Comparison of ENCODE assay signal across 9 mouse cellular contexts in genomic region chr19:47049840-47050239, GRCm38 (mm10). TPM values are rescaled to one million over a fixed set of nuclear protein-coding genes. Genes with fewer than 3 reads are reported as not detected.
A peak's percentile ranks its signal among the peaks of the same experiment; 100 is the strongest.
DNase-seq lines count a peak whose midpoint lies in the region; ATAC-seq and TF ChIP-seq lines count a peak whose summit lies in the region.
"Had no signal": no experiment of that assay in that cellular context is flagged by ENCODE, and none has a peak within 500 bp of the region (broad histone marks: within the 10 kb centered on the region; RNA-seq: fewer than 3 reads in every experiment).

No protein-coding gene starts in this region.

- TF ChIP-seq EP300 in CH12.LX (IDR thresholded peaks at IDR 0.05; ENCODE audit: low read length), result no peak
- TF ChIP-seq EP300 in liver, embryonic 14.5 days (IDR thresholded peaks at IDR 0.05; ENCODE audit: low read depth), result no peak

- no peaks in the 10 kb centered on the region for H3K9me3 ChIP-seq in heart, embryonic 12.5 days (replicated peaks)
- no peaks in the 10 kb centered on the region for H3K9me3 ChIP-seq in CH12.LX (replicated peaks; ENCODE audit: low read length)
- no peaks in the 10 kb centered on the region for H3K9me3 ChIP-seq in forebrain, embryonic 12.5 days
- H3K9me3 ChIP-seq in liver, embryonic 14.5 days (ENCODE audit: control insufficient read depth, low read length), result no peaks in the 10 kb centered on the region

- dilution Hi-C loops in CH12.LX (cut with MboI; ENCODE audit: extremely low pct_ligation_motif_present, extremely low pct_unique_long_range_greater_than_20kb, low sequenced_read_pairs), result no loop called here

- in situ Hi-C loops in CH12.LX (cut with MboI; ENCODE audit: low pct_ligation_motif_present, low pct_unique_long_range_greater_than_20kb, low sequenced_read_pairs), result no loop called here

- TF ChIP-seq CTCF in CH12.LX (conservative IDR thresholded peaks at IDR 0.05 in 1 of 2, IDR thresholded peaks at IDR 0.05 in 1 of 2; ENCODE audit: low read depth in 2 of 2, low read length in 2 of 2), result no peak
- TF ChIP-seq CTCF in liver, embryonic 14.5 days (IDR thresholded peaks at IDR 0.05; ENCODE audit: low read depth), result no peak

- peak overlapping the region; percentile 82 for H3K4me2 ChIP-seq in heart, embryonic 12.5 days
- peak overlapping the region; percentile 90 for H3K4me2 ChIP-seq in CH12.LX (ENCODE audit: insufficient read depth, low read depth, poor library complexity, severe bottlenecking)
- peak overlapping the region; percentile 64 for H3K4me2 ChIP-seq in forebrain, embryonic 12.5 days
- H3K4me2 ChIP-seq in liver, embryonic 14.5 days (ENCODE audit: low read depth), result peak overlapping the region; percentile 99

- H3K79me2 ChIP-seq in CH12.LX (replicated peaks; ENCODE audit: control insufficient read depth, extremely low read depth, insufficient read depth, poor library complexity, severe bottlenecking), result peaks cover 11% of the 10 kb centered on the region

- H3K36me3 ChIP-seq in heart, embryonic 12.5 days, result peaks cover 20% of the 10 kb centered on the region
- peaks cover 18 to 39% of the 10 kb centered on the region in 2 experiments for H3K36me3 ChIP-seq in CH12.LX (replicated peaks in 1 of 2; ENCODE audit: control insufficient read depth in 1 of 2, insufficient read depth in 1 of 2, low read length in 1 of 2)
- peaks cover 26% of the 10 kb centered on the region for H3K36me3 ChIP-seq in forebrain, embryonic 12.5 days (replicated peaks)
- H3K36me3 ChIP-seq in liver, embryonic 14.5 days (replicated peaks; ENCODE audit: control insufficient read depth, insufficient read depth, low read depth), result peaks cover 5% of the 10 kb centered on the region

- intact Hi-C loops in heart, postnatal 25 days (cut with DNase I), result no loop called here
- intact Hi-C loops in gastrocnemius, postnatal 36 days (cut with DNase I), result no loop called here

- H3K4me3 ChIP-seq in heart, embryonic 12.5 days, result peak overlapping the region; percentile 87
- H3K4me3 ChIP-seq in CH12.LX (replicated peaks in 1 of 3; ENCODE audit: low read depth in 2 of 3, low read length in 2 of 3, poor library complexity in 1 of 3), result peak overlapping the region; percentile 79 to 81 (median 80)
- peak overlapping the region; percentile 83 for H3K4me3 ChIP-seq in forebrain, embryonic 12.5 days (replicated peaks)
- peak overlapping the region; percentile 89 to 95 for H3K4me3 ChIP-seq in liver, embryonic 14.5 days (ENCODE audit: insufficient read depth in 1 of 2, low read depth in 2 of 2, low read length in 2 of 2)

- 5% methylated on average over 7 of the region's 7 CpGs for WGBS in heart, embryonic 12.5 days
- WGBS in forebrain, embryonic 12.5 days, result 11% methylated on average over 7 of the region's 7 CpGs
- 5% methylated on average over 7 of the region's 7 CpGs for WGBS in liver, embryonic 14.5 days (ENCODE audit: insufficient replicate concordance)

- no peaks in the 10 kb centered on the region for H3K27me3 ChIP-seq in heart, embryonic 12.5 days (replicated peaks)
- H3K27me3 ChIP-seq in CH12.LX (replicated peaks), result no peaks in the 10 kb centered on the region
- no peaks in the 10 kb centered on the region for H3K27me3 ChIP-seq in forebrain, embryonic 12.5 days
- H3K27me3 ChIP-seq in liver, embryonic 14.5 days (ENCODE audit: control insufficient read depth, insufficient read depth, low read length), result no peaks in the 10 kb centered on the region

- no peak overlapping the region for H3K27ac ChIP-seq in heart, embryonic 12.5 days (ENCODE audit: poor library complexity, severe bottlenecking)
- no peak overlapping the region for H3K27ac ChIP-seq in CH12.LX (ENCODE audit: insufficient read depth, low read depth)
- peak overlapping the region; percentile 96 for H3K27ac ChIP-seq in forebrain, embryonic 12.5 days
- H3K27ac ChIP-seq in liver, embryonic 14.5 days, result 0 out of 2 replicates have a peak overlapping the region, but pooled peaks have one; percentile 73

- DNase-seq in heart, postnatal 25 days (ENCODE audit: low spot score), result no peak
- no peak for DNase-seq in CH12.LX (ENCODE audit: extremely low read depth)
- no peak for DNase-seq in liver, embryonic 14.5 days (ENCODE audit: low read depth in 3 of 3, low spot score in 3 of 3)
- no peak for DNase-seq in adrenal gland, postnatal 4 days (ENCODE audit: low spot score in 2 of 2)
- DNase-seq in layer of hippocampus, adult 18-20 months (ENCODE audit: low spot score in 2 of 2), result no peak
- no peak for DNase-seq in gastrocnemius, postnatal 36 days

- 0 out of 2 replicates have a peak overlapping the region, but pooled peaks have one; percentile 45 for H3K9ac ChIP-seq in heart, embryonic 12.5 days
- H3K9ac ChIP-seq in CH12.LX (ENCODE audit: insufficient read depth, low read depth), result peak overlapping the region; percentile 96
- H3K9ac ChIP-seq in forebrain, embryonic 12.5 days, result peak overlapping the region; percentile 93
- H3K9ac ChIP-seq in liver, embryonic 14.5 days (replicated peaks), result peak overlapping the region; percentile 84

- ATAC-seq in heart, embryonic 12.5 days (ENCODE audit: insufficient number of reproducible peaks, low FRiP score), result no peak
- 0 out of 2 replicates have a peak, but pooled peaks have one; percentile 46 for ATAC-seq in forebrain, embryonic 12.5 days (ENCODE audit: low FRiP score)
- peak; percentile 29; the same call in 1 of the 2 replicates for ATAC-seq in liver, embryonic 14.5 days (ENCODE audit: insufficient read depth)

- H3K4me1 ChIP-seq in heart, embryonic 12.5 days (replicated peaks), result peaks cover 11% of the 10 kb centered on the region
- H3K4me1 ChIP-seq in CH12.LX (ENCODE audit: control insufficient read depth in 1 of 2, insufficient read depth in 2 of 2), result peaks cover 9 to 27% of the 10 kb centered on the region in 2 experiments
- H3K4me1 ChIP-seq in forebrain, embryonic 12.5 days, result peaks cover 17% of the 10 kb centered on the region
- peaks cover 15% of the 10 kb centered on the region in 2 experiments for H3K4me1 ChIP-seq in liver, embryonic 14.5 days (replicated peaks; ENCODE audit: control insufficient read depth in 2 of 2, insufficient read depth in 2 of 2, low read length in 1 of 2)

- no peak for TF ChIP-seq POLR2A in CH12.LX (IDR thresholded peaks at IDR 0.05; ENCODE audit: low read depth, low read length)

- no peak for TF ChIP-seq RAD21 in CH12.LX (IDR thresholded peaks at IDR 0.05; ENCODE audit: low read depth, low read length)

RNA-seq across cellular contexts. Expression of gene Pcgf6, which starts 0.9 kb away (rescaled TPM):
- 12.9 and 14.5 TPM in 2 replicates for polyA plus RNA-seq in heart, embryonic 12.5 days (2016; fragmentation: Nextera tagmentation; extraction: Ambion mirVana)
- total RNA-seq in heart, postnatal 25 days (2021), result 1 to 10 TPM; 2.8 to 3.2 TPM
- total RNA-seq in CH12.LX (2012; rRNA removed), result 17.3 and 20.1 TPM in 2 replicates
- 43.8 and 48.0 TPM in 2 replicates for total RNA-seq in CH12.LX (2014; rRNA removed)
- polyA plus RNA-seq in CH12.LX (2012; ENCODE audit: insufficient read length, low read depth), result 35.7 and 39.7 TPM in 2 replicates
- 32.6 and 33.4 TPM in 2 replicates for polyA plus RNA-seq in forebrain, embryonic 12.5 days (2016; fragmentation: Nextera tagmentation; extraction: Ambion mirVana)
- polyA plus RNA-seq in liver, embryonic 14.5 days (2012; rRNA removed), result 6.2 and 10.4 TPM in 2 replicates
- polyA plus RNA-seq in liver, embryonic 14.5 days (2014; fragmentation: Nextera tagmentation; extraction: Ambion mirVana), result 7.5 and 9.8 TPM in 2 replicates
- total RNA-seq in adrenal gland, postnatal 4 days (2021), result 10 to 100 TPM; 13.9 to 16.8 TPM
- total RNA-seq in layer of hippocampus, adult 18-20 months (2021), result 10 to 100 TPM; 19.8 to 20.8 TPM
- total RNA-seq in gastrocnemius, postnatal 36 days (2021), result 1 to 10 TPM; 3.4 to 4.1 TPM

RNA-seq across cellular contexts. Expression of gene Taf5, which starts 17.7 kb away (rescaled TPM):
- polyA plus RNA-seq in heart, embryonic 12.5 days (2016; fragmentation: Nextera tagmentation; extraction: Ambion mirVana), result 7.1 and 7.5 TPM in 2 replicates
- total RNA-seq in heart, postnatal 25 days (2021), result 1 to 10 TPM; 2.7 to 3.5 TPM
- 10.0 and 10.4 TPM in 2 replicates for total RNA-seq in CH12.LX (2012; rRNA removed)
- 13.7 and 15.5 TPM in 2 replicates for total RNA-seq in CH12.LX (2014; rRNA removed)
- 8.9 and 10.5 TPM in 2 replicates for polyA plus RNA-seq in CH12.LX (2012; ENCODE audit: insufficient read length, low read depth)
- polyA plus RNA-seq in forebrain, embryonic 12.5 days (2016; fragmentation: Nextera tagmentation; extraction: Ambion mirVana), result 10.7 and 11.4 TPM in 2 replicates
- polyA plus RNA-seq in liver, embryonic 14.5 days (2012; rRNA removed), result 3.1 and 4.7 TPM in 2 replicates
- polyA plus RNA-seq in liver, embryonic 14.5 days (2014; fragmentation: Nextera tagmentation; extraction: Ambion mirVana), result 5.3 and 6.0 TPM in 2 replicates
- 1 to 10 TPM; 5.1 to 5.6 TPM for total RNA-seq in adrenal gland, postnatal 4 days (2021)
- 1 to 10 TPM; 6.9 to 7.0 TPM for total RNA-seq in layer of hippocampus, adult 18-20 months (2021)
- total RNA-seq in gastrocnemius, postnatal 36 days (2021), result 1 to 10 TPM; 2.1 to 2.8 TPM

RNA-seq across cellular contexts. Expression of gene Nt5c2, which starts 34.9 kb away (rescaled TPM):
- 108 and 111 TPM in 2 replicates for polyA plus RNA-seq in heart, embryonic 12.5 days (2016; fragmentation: Nextera tagmentation; extraction: Ambion mirVana)
- 10 to 100 TPM; 65.0 to 71.7 TPM for total RNA-seq in heart, postnatal 25 days (2021)
- 15.1 and 22.5 TPM in 2 replicates for total RNA-seq in CH12.LX (2012; rRNA removed)
- 21.1 and 26.0 TPM in 2 replicates for total RNA-seq in CH12.LX (2014; rRNA removed)
- polyA plus RNA-seq in CH12.LX (2012; ENCODE audit: insufficient read length, low read depth), result 58.8 and 62.9 TPM in 2 replicates
- 74.0 and 76.0 TPM in 2 replicates for polyA plus RNA-seq in forebrain, embryonic 12.5 days (2016; fragmentation: Nextera tagmentation; extraction: Ambion mirVana)
- polyA plus RNA-seq in liver, embryonic 14.5 days (2012; rRNA removed), result 10.7 and 14.9 TPM in 2 replicates
- 45.0 and 52.3 TPM in 2 replicates for polyA plus RNA-seq in liver, embryonic 14.5 days (2014; fragmentation: Nextera tagmentation; extraction: Ambion mirVana)
- 100 to 1,000 TPM; 106 to 107 TPM for total RNA-seq in adrenal gland, postnatal 4 days (2021)
- 10 to 100 TPM; 75.5 to 78.5 TPM for total RNA-seq in layer of hippocampus, adult 18-20 months (2021)
- 10 to 100 TPM in 1 of 2 experiments, 1 to 10 TPM in 1; 6.3 to 10.2 TPM for total RNA-seq in gastrocnemius, postnatal 36 days (2021)

RNA-seq across cellular contexts. Expression of gene Ina, which starts 35.3 kb away (rescaled TPM):
- polyA plus RNA-seq in heart, embryonic 12.5 days (2016; fragmentation: Nextera tagmentation; extraction: Ambion mirVana), result 0.24 and 0.86 TPM in 2 replicates
- total RNA-seq in heart, postnatal 25 days (2021), result not detected
- total RNA-seq in CH12.LX (2012; rRNA removed) (not detected in 2 replicates), CH12.LX (2014; rRNA removed) (not detected in 2 replicates)
- polyA plus RNA-seq in CH12.LX (2012; ENCODE audit: insufficient read length, low read depth), result not detected in 2 replicates
- 204 and 215 TPM in 2 replicates for polyA plus RNA-seq in forebrain, embryonic 12.5 days (2016; fragmentation: Nextera tagmentation; extraction: Ambion mirVana)
- polyA plus RNA-seq in liver, embryonic 14.5 days (2012; rRNA removed), result 0.02 and 0.36 TPM in 2 replicates
- 0.09 TPM in 1 of 2 replicates, not detected in the other for polyA plus RNA-seq in liver, embryonic 14.5 days (2014; fragmentation: Nextera tagmentation; extraction: Ambion mirVana)
- 10 to 100 TPM; 15.5 to 23.5 TPM for total RNA-seq in adrenal gland, postnatal 4 days (2021)
- total RNA-seq in layer of hippocampus, adult 18-20 months (2021), result 100 to 1,000 TPM; 183 to 187 TPM
- total RNA-seq in gastrocnemius, postnatal 36 days (2021), result not detected
- total RNA-seq: gastrocnemius, postnatal 25 days had no signal

RNA-seq across cellular contexts. Expression of gene Usmg5, which starts 40.6 kb away (rescaled TPM):
- 2,494 and 2,546 TPM in 2 replicates for polyA plus RNA-seq in heart, embryonic 12.5 days (2016; fragmentation: Nextera tagmentation; extraction: Ambion mirVana)
- 1,000 to 10,000 TPM; 2,458 to 2,607 TPM for total RNA-seq in heart, postnatal 25 days (2021)
- 226 and 344 TPM in 2 replicates for total RNA-seq in CH12.LX (2012; rRNA removed)
- 500 and 646 TPM in 2 replicates for total RNA-seq in CH12.LX (2014; rRNA removed)
- polyA plus RNA-seq in CH12.LX (2012; ENCODE audit: insufficient read length, low read depth), result 511 and 674 TPM in 2 replicates
- polyA plus RNA-seq in forebrain, embryonic 12.5 days (2016; fragmentation: Nextera tagmentation; extraction: Ambion mirVana), result 1,294 and 1,345 TPM in 2 replicates
- 351 and 427 TPM in 2 replicates for polyA plus RNA-seq in liver, embryonic 14.5 days (2012; rRNA removed)
- polyA plus RNA-seq in liver, embryonic 14.5 days (2014; fragmentation: Nextera tagmentation; extraction: Ambion mirVana), result 916 and 969 TPM in 2 replicates
- total RNA-seq in adrenal gland, postnatal 4 days (2021), result 100 to 1,000 TPM; 584 to 643 TPM
- total RNA-seq in layer of hippocampus, adult 18-20 months (2021), result 100 to 1,000 TPM; 748 to 765 TPM
- 1,000 to 10,000 TPM; 1,041 to 1,197 TPM for total RNA-seq in gastrocnemius, postnatal 36 days (2021)

Comparison
In these comparisons a context has a peak if more than half of its experiments do, and no peak if none do; other contexts are left out.
1. H3K27ac ChIP-seq: peak in forebrain, embryonic 12.5 days (single experiment) and liver, embryonic 14.5 days (single experiment); none in heart, embryonic 12.5 days (single experiment) and CH12.LX (single experiment).
2. H3K9ac ChIP-seq: peak in every context shown above with its lines; median percentile 96 in CH12.LX; 93 in forebrain, embryonic 12.5 days; 84 in liver, embryonic 14.5 days; 45 in heart, embryonic 12.5 days.
3. Peak in every context shown above with its lines, with median percentiles within 50 percentile points of each other: H3K4me2 ChIP-seq and H3K4me3 ChIP-seq.